Mouse (Mus musculus) left cerebral cortex, adult 11 months (tissue): ENCODE measurements around the gene Nr5a1.

Experiments
- DNase-seq: peaks from one replicate; pipeline ENCODE4 v3.0.0; 2022; ENCODE audit warnings: low spot score

Gene Nr5a1

DNA sequence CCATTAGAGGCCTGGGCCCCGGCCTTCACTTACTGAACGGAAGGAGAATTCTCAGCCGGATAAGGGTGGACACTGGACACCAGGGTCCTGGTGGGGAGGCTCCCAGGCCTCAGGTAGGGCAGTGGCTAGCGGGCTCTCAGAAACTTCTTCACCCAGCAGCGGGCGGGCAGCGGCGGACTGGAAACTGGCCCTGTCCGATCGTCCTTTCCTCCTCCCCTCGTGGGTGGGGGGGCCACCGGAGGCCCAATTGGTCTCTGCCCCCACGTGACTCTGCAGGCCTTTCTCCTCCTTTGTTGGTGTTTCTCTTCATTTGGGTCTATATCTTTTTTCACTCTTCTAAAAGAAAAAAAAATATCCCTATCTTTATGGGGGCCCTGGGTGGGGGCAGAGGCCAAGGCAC lies at the start of gene Nr5a1:
Gene Nr5a1 (minus strand): TSS at position 219 of the 400 bp plus-strand sequence.
- no peak for DNase-seq

DNA sequence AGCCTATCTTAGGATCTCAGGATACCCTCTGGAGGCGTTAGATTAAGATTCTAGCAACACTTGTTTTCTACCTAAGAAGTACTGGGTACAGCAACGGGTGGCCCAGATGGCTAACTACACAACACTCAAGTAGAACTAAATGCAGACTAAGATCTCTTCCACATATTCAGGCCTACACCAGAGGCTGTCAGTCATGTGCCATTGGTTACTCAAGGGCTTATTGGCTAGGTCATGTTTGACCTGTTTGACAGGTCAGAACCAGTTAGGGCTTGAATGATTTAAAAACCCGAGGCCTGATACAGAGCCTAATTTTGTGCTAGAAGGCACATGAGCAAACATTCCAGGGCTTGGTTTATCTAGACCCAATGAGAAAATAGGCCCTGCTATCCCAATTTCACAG lies 25.5 kb upstream of the Nr5a1 start:
- DNase-seq: no peak

DNA sequence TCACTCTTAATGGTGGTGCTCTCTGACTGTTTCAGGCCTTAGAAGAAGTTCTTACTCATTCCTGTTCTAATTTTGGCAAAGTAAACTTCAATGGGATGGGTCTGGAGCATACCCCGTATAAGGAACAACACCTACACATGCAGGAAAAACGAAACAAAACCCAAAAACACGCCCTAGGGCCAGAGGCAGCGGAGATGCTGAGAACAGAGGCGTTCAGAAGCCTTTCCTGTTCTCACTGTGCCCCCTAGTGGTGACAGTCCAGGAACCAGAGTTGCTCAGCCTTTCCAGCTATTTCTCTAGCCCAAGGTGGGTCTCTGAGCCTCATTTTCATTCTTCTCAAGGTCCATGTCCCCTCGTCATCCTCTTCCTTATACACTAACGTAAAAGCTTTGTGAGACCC lies 25.1 kb upstream of the Nr5a1 start:
- peak; percentile 42 for DNase-seq

DNA sequence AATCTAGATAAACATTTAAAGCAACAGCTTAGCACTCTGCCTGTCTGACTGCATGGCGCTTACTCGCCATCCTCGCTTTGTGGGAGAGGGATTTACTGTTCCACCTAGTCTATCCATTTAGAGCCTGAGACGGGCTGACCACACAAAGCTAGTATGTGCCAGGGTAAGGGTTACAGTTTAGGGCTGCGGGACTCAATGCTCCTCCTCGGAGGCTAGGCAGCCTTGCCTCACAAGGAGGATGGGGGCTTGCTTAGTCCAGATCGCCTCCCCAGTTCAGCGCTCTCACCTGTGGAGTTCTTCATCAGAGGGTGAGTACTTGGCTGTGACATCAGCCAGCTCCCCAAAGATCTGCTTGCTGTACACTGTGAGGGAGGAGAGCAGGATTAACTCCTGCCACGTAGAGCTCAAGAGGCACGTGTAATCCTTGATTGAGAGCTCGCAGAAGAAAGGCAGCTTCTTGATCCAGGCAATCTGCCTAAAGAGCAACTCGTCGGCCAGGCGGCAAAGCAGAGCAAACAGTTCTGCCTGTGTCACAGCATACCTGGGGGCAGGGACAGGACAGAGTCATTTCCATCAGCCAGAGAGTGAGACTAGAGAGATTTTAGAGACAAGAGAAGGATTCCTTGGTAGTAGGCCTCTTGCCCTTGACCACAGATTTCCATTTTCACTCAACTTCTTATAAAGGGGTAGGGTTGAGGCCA lies 24.4 kb upstream of the Nr5a1 start:
- DNase-seq: no peak

DNA sequence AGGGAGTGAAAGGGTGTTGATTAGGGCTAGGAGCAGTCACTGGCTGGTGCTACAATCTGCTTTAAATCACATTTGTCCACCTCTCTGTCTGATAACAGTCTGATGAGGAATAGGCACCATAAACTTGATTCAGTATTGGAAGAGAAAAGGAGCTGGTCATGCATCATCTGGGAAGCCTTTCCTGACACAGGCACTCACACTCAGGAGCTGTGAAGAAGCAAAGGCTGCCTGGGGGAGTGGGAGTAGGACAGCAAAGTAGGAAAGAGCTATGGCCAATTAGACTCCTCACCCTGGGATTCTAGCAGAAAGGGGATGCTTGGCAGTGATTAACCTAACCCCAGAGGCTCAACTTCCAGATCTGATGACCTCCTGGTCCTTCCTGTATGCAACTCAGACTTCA lies 21.4 kb upstream of the Nr5a1 start:
- no peak for DNase-seq

DNA sequence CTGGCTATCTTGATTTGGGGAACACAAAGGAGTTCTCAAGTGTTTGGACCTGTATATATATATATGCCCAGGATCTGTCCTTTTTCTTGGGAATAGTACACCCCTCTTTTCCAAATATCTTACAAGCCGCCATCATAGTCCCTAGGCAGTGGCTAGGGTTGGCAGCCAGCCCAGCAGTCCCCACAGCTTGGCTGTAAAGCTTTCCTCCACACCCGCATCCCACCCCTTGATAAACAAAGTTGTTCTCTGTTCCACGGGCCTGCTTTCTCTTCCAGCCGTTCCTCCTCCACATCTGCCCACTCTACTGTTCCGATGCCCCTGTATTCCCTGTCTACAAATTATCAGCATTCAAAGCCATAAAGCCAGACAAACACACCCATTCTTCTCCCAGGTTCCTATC lies 20.4 kb upstream of the Nr5a1 start:
- DNase-seq: no peak

DNA sequence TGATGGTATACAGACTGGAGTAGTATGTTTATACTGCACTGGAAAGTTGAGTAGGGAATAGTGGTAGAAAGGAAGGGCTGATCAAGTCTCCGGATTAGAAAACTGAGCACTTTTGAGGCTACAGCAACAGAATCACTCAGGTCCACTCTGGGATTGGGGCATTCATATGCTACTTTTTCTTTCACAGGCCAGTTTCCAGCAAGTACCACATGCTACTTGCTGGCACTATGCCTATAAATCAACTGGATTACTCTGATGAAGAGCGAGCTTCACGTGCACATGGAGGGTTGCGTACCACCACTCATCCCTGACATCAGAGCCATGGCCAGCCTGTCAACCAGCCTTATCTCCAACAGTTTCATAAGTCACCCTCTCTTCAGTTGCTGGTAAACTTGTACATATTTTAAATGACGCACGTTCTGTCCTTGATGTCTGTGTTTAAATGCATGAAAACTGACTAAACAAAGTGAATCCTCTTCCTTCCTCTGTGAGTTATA lies 16.0 kb upstream of the Nr5a1 start:
- DNase-seq: no peak

DNA sequence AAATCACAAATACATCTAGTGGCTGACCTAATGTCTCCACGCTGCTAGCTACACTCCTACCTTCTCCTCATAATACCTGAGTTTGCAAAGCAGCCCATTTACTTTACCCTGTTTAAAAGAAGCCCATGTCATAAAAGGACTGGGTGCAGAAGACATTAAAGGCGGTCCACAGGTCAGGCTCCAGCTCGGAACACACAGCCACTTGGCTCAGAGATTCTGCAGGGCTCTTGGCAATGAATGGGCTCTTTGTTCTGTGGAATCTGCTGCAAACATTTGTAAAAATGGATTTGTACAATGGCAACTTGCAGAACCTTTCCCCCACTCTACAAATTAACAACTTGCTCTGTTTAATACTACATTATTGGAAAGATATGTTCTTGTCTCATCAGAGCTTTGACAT lies 11.1 kb upstream of the Nr5a1 start:
- DNase-seq: no peak

DNA sequence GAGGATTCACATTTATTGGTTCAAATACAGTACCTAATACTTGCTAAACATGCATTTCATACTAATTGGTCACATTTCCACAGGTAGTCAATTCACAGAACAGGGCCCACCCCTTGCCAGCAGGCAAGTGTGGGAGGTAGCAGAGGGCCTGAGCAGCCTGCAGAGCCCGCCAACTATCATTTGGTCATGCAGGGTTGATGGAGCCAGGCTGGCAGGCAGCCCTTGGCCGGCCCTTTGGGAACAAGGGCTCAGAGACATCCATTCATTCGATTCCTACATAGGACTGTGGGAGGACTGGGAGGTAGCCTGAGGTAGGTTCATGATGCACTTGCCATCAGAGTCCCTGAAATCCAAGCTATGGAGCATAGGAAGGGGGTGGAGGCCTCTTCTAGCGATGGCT lies 9.0 kb upstream of the Nr5a1 start:
- no peak for DNase-seq

DNA sequence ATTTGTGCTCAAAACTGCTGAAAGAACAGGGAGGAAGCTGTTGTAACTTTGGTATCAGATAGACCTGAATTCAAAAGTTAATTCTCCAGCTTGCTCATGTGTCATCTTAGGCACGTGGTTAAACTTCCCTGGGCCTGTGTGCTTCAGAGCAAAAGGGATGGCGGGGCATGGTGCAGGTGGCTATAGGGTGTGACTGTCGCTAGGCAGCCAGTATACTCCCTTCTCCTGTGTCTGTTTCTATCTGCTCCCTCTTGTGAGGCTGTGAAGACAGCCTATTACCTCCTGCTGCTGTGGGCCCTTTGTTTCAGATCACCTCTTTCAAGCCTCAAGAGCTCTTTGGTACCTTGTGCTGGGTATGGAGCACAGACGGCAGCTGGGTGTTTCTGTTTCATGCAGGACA lies 7.7 kb upstream of the Nr5a1 start:
- DNase-seq: no peak

DNA sequence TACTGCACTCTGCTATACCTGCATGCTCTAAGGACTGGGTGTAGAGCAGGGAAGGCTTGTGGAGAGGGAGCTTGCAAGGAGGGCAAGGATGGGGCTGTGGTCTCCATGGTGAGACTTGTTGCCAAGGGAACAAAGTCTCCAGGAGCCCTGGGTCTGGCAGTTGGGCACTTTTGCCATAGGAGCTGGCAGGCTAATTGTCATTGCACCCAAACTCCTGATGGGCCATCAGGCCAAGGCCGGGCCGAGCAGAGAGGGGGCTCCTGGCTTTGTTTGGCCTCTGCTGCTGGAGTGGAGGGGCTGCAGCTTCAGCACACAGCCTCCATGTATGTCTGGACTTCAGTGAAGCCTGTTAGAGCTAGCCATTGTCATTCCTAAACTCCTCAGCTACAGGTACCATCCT lies 6.3 kb upstream of the Nr5a1 start:
- no peak for DNase-seq

DNA sequence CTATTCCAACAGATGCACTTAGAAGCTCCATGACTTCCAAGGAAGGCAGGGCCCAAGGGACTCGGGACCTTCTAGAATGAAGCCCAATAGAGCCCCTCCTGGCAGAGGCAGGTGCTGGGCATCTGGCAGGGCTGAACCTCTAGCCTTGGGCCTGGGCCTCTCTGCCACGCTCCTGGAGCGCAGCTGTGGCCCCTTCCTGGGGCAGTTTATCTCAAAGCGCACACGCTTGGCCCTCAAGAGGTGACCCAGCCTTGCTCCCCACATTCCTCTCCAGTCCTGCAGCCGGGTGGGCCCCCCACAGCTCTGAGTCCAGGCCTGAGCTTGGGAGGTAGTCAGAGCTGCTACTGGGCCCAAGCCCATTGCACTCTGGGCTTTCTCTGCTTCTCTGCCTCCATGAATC lies 5.0 kb upstream of the Nr5a1 start:
- no peak for DNase-seq

DNA sequence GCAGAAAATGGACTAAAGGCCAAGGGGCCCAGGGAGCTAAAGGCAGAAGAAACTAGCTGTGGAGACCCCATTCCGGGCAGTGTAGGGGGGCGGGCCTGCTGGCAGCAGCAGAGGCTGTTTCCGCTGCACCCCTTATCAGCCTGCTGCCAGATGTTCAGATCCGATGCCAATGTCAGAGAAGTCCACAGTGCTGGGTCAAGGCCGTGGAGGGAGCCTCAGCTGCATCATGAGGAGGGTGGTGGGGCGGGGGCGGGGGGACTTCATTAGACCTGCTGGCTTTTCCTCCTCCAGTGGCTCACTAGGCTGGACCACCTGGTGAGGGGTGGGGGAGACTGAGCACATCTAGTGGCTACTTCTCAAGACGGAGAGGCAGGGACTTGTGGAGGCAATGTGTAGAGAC lies 4.3 kb upstream of the Nr5a1 start:
- DNase-seq: no peak

DNA sequence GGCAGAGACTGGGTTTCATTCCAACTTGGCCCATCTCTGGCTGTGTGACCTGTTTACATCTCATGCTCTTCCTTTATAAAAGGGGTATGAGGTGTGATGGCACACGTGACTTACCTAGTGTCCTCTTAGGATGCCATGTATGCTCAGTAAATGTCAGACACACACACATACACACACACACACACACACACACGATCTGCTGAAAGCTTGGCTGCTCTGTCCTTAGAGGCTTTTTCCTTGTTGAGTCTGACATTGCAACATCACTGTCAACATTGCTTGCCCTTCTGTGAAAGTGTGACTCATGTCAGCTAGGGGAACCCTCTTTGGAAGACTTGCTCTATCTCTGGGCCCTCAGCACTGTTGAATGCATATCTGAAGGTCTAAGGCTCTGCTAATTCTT lies 3.1 kb upstream of the Nr5a1 start:
- no peak for DNase-seq

DNA sequence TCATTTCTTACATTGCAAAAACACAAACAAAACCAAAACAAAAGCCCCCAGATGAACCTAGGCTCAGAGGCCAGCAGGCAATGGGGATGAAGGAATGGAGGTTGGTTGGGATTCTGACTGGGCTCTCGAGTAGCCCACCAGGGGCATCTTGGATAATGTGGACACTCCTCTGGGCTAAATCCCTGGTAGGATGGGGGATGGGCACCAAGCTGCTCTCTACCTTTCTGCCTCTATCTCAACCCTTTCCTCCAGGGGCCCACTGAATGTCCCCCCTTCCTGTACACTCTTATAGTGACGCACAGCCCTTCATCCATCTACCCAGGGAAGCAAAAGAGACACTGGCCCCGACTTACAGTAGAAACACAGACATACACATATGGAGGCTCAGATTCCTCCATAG lies 746 bp downstream of the Nr5a1 start:
- DNase-seq: no peak

DNA sequence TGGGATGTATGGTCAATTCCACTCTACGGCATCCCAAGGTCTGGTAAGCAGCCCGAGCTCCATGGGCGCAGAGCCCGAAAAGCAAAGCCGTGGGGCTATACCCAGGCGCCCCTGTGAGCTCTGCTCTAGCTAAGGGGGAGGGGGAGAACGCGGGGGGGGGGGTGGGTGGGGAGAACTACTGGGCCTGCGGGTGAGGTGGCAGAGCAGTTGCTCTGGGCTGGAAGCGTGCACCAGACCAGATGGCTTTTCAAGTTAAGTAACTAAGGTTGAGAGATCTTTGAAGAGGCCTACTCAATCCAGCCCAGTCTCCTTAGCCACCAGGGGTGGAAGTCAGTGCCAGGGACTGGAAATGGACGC lies 1.6 kb downstream of the Nr5a1 start:
- no peak for DNase-seq

DNA sequence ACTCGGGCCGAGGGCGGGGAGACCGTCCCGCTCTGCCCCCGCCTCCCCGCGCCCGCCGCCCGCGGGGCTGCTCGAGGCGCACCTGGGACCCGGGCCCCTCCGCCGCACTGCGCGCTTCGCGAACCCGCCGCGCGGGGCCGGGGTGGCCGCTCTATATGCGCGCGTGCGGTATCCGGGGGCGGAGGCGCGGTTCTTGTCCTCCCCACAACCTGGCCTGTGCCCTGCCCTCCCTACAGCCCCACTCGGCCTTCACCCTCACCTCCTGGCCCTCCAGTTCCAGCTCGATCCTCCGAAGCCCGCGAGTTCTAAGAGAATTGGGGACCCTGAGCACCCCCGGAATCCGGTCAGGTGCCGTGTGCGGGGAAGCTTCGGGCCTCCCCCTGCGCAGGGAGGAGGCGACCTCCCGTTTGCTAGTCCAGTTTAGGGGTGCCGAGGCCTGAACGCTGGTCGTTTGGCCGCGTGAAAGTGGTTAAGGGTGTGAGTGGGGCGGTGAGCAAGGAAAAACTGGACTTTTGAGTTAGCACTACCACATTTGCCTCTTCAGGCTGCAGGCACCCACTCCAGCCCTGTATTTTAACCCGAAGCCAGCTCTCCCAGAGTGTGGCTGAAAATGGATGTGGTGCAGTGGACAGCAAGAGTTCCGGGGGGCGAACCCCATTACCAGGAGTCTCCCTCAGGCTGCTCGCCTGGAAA lies 2.1 kb downstream of the Nr5a1 start:
- DNase-seq: no peak

DNA sequence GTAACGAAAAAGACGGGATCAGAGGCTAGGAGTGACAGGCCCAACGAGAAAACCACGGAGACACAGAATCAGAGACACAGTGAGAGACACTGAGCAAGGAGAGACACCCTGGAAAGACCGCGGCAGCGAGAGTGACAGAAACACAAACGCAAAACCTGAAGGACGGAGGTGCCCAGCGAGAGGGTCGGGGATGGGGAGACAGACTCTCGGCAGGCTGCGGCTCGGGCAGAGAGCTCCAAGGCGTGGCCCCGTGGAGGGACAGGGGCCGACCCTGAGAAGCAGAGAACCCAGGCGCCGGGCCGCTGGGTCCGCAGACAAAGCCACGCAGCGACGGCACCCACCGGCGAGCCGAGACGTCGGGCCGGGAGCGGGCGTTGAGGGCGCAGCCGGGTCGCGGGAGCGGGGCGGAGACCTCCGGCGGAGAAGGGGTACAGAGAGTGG lies 2.9 kb downstream of the Nr5a1 start:
- DNase-seq: no peak

DNA sequence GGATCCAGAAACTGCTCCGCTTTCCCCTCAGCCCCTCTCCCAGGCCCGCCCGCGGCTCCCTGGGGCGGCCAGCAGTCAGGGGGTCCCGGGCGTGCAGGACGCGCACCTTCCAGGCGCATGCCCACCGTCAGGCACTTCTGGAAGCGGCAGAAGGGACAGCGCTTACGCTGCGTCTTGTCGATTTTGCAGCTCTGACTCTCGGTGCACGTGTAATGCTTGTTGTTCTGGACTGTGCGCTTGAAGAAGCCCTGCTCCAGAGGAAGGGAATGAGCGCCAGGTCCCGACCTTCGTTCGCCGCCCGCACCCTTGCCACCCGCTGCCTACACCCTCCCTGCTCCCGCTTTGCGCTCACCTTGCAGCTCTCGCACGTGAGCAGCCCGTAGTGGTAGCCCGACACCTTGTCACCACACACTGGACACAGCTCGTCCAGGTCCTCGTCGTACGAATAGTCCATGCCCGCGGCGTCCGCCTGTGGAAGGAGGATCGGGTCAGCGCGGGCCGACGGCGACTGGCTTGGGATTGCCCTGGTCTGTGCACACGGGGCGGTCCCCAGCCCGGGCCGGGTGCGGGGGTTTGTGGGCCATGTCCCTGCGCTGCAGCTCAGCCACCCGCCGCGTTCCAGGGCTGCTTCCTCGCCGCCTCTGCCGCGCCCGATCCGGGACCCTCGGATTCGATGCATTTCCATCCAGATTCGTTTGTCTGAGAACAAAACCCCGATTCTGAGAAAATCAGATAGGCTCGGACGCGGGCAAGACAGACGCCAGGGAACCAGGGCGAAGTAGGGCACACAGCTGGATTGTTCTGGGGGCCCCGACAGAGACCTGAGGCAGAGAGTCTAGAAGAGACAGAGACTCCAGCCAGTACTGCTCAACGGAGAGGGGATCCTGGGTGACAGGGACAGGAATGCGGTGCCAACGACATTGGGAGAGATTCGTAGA lies 3.8 kb downstream of the Nr5a1 start:
- DNase-seq: no peak

DNA sequence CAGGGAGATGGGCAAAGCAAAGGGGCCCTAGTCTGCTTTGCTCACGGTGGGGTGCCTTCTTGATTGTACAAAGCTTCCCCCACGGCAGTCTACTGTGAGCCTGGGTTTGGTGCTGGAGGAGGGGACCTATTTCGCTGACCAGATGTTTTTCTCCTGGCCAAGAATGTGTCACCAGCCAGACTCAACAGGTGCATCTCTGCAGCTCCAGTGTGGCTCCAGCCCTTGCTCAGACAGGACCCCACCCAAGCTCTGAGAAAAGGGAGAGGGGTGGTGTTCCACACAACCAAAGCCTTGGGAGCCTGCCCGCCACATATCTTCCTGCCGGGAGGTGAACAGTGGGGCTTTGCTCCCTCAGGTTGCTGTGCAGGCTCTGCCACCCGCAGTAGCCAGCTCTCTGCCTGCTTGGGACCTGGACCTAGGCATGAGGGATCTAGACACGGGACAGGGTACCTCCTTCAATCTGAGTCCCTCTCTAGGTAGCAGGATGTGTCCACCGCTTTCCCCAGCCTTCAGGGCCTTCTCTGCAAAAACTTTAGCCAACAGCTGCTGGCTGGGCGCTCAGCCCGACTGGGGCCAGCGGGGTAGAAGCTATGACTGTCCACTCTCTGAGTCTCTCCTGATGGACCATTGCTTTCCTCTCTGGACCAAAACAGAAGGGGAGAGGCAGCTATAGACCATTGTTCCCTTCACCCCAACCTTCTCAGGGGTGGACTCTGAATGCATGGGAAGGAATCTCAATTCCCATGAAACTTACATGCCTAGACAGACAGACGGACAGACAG lies 5.2 kb downstream of the Nr5a1 start:
- DNase-seq: no peak

DNA sequence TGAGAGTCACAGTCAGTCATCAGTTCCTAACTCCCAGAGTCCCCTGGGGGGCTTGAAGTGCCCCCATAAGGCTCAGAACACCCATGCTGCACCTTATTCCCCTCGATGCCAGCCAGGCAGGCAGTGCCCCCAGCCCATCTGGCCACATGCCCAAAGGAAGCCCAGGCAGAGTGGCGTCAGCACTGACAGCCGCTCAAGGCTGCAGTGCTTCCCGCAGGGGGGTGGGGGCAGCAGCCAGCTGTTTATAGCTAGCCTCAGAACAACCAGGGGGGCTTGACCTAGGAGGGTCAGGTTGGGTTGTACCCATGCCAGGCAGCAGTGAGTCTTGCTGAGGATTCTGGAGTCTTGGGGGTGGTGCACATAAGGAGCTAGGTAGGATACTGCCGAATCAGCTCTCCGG lies 7.7 kb downstream of the Nr5a1 start:
- DNase-seq: no peak

DNA sequence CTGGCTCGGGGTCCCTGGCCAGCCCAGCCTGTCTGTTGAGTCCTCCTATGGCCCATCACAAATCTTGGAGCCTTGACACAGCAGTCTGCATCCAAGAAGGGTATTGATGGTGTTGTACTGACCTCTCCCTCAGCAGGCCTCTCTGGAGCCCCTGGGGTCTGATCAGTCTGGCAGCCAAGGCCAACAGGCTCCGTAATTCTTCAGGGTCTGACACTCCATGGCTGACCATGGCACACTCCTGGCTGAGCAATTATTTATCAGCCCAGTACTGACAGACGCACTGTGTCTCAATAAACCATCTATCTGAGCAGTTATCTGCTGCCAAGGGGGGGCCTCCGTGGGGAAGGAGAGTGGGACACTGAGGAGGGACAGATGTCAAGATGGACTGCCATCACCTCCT lies 9.3 kb downstream of the Nr5a1 start:
- DNase-seq: no peak
